Mouse (Mus musculus): Measurements from ENCODE around the gene Cep152.

The Cep152 gene

GRCm38 (mm10) chr2:125548806-125549578, 75.9 kb downstream of the Cep152 start:
- DNase-seq = no peak

- no peak for DNase-seq
Observed at GRCm38 (mm10) chr2:125544986-125545385, 79.9 kb downstream of the Cep152 start.

- DNase-seq = no peak
Observed at GRCm38 (mm10) chr2:125543646-125544045, 81.3 kb downstream of the Cep152 start.

GRCm38 (mm10) chr2:125541451-125541850, 83.5 kb downstream of the Cep152 start:
- no peak for DNase-seq

GRCm38 (mm10) chr2:125540579-125540978, 84.3 kb downstream of the Cep152 start:
- no peak for DNase-seq

- DNase-seq = no peak
Observed at GRCm38 (mm10) chr2:125539640-125540039, 85.3 kb downstream of the Cep152 start.

- DNase-seq = peak in 1 of 2 experiments; percentile 14
Observed at GRCm38 (mm10) chr2:125530665-125531064, 94.2 kb downstream of the Cep152 start.

- no peak for DNase-seq
Observed at GRCm38 (mm10) chr2:125526566-125526965, 98.3 kb downstream of the Cep152 start.

GRCm38 (mm10) chr2:125525484-125525883, 99.4 kb downstream of the Cep152 start:
- no peak for DNase-seq

- DNase-seq = peak; percentile 82 to 88
Observed at GRCm38 (mm10) chr2:125516594-125516993, 108.3 kb downstream of the Cep152 start.

- DNase-seq = no peak
Observed at GRCm38 (mm10) chr2:125515291-125516057, 109.4 kb downstream of the Cep152 start.

GRCm38 (mm10) chr2:125514391-125514790, 110.5 kb downstream of the Cep152 start:
- no peak for DNase-seq

Data from kidney, postnatal 4 days (tissue).